Mouse (Mus musculus): ENCODE data around the gene Kcmf1. TPM values are rescaled to one million over a fixed set of nuclear protein-coding genes. Genes with fewer than 3 reads are reported as not detected.

Kcmf1 gene
- polyA plus RNA-seq, 1 experiment from 2014 or later = 49.5 TPM

DNA sequence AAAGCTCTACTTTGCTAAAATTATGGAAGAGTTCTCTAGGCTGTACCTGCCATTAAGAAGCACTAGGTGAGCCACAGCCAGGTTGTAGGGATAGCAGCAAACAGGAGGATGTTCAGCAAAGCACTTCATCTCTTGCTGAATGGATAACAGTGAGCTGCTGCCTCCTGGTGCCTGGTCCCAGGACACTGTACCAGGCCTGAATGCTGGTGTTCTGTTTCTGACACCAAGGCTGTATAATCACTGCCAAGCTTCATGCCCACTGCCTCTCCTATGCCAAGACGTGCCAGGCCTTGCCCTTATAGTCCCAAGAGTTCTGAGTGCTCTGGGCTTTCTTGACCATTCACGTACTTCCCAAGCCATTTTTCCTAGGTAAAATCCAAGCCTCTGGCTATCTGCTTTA, 8.5 kb downstream of the Kcmf1 start:
- 71% methylated on average over 2 of the region's 2 CpGs for WGBS
- no peaks in the 10 kb centered on the region for H3K9me3 ChIP-seq (ENCODE audit: control insufficient read depth, low read length)
- no peak overlapping the region for H3K9ac ChIP-seq (ENCODE audit: low read length)
- H3K27ac ChIP-seq (replicated peaks) = no peak overlapping the region
- H3K4me3 ChIP-seq (ENCODE audit: low read depth, low read length) = no peak overlapping the region
- DNase-seq (ENCODE audit: low spot score) (no peak), ATAC-seq (ENCODE audit: low FRiP score, low TSS enrichment) (no peak)
- no peaks in the 10 kb centered on the region for H3K4me1 ChIP-seq (replicated peaks; ENCODE audit: control insufficient read depth, insufficient read depth)
- H3K4me2 ChIP-seq (replicated peaks; ENCODE audit: low read depth) = no peak overlapping the region
- H3K27me3 ChIP-seq (ENCODE audit: control insufficient read depth, insufficient read depth, low read length) = no peaks in the 10 kb centered on the region
- no peaks in the 10 kb centered on the region for H3K36me3 ChIP-seq (ENCODE audit: control insufficient read depth, insufficient read depth, low read length)
- peak; percentile 39 for TF ChIP-seq CTCF (IDR thresholded peaks at IDR 0.05; ENCODE audit: low read depth)
- no peak for TF ChIP-seq EP300 (optimal IDR thresholded peaks at IDR 0.05)

DNA sequence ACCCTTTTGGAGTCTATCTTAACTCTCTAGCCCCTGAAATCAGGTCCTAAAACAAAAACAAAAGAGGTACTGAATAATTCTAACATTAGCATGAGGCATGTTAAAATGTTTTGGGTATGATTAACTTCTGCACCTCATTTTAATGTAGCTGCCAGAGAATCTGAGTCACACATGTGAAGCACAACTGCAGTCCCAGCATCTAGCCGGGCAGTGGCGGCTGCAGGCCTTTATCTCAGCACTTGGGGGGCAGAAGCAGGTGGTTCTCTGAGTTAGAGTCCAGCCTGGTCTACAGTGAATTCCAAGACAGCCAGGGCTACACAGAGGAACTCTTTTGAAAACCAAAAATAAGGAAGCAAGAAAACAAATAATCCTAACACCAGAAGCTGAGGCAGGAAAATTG, 11.1 kb downstream of the Kcmf1 start:
- Histone ChIP-seq H3K9ac (ENCODE audit: low read length) (no peak overlapping the region), H3K4me1 (replicated peaks; ENCODE audit: control insufficient read depth, insufficient read depth) (no peaks in the 10 kb centered on the region), H3K4me3 (ENCODE audit: low read depth, low read length) (no peak overlapping the region), H3K4me2 (replicated peaks; ENCODE audit: low read depth) (no peak overlapping the region), H3K27ac (replicated peaks) (no peak overlapping the region), H3K36me3 (ENCODE audit: control insufficient read depth, insufficient read depth, low read length) (no peaks in the 10 kb centered on the region), H3K27me3 (ENCODE audit: control insufficient read depth, insufficient read depth, low read length) (no peaks in the 10 kb centered on the region), H3K9me3 (ENCODE audit: control insufficient read depth, low read length) (no peaks in the 10 kb centered on the region)
- WGBS = 42% methylated on average over 2 of the region's 2 CpGs
- ATAC-seq (ENCODE audit: low FRiP score, low TSS enrichment) (no peak), DNase-seq (ENCODE audit: low spot score) (no peak)
- TF ChIP-seq EP300 (optimal IDR thresholded peaks at IDR 0.05) (no peak), CTCF (IDR thresholded peaks at IDR 0.05; ENCODE audit: low read depth) (no peak)

DNA sequence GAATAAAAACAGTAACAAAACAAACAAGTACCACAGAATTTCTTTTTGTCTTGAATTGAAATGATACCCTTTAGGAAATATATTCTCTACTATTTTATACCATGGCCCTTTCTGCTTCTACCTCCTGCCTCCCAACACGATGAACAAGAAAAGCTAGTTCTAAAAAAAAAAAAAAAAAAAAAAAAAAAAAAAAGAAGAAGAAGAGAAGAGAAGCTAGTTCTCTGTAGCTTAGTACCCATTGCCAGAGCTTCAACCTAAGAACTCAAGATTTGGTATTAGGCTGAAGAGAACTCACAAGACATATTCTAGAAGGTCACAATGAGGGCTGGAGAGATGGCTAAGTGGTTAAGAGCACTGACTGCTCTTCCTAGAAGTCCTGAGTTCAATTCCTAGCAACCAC, 14.5 kb downstream of the Kcmf1 start:
- TF ChIP-seq CTCF (IDR thresholded peaks at IDR 0.05; ENCODE audit: low read depth) (no peak), EP300 (optimal IDR thresholded peaks at IDR 0.05) (no peak)
- Histone ChIP-seq H3K27me3 (ENCODE audit: control insufficient read depth, insufficient read depth, low read length) (no peaks in the 10 kb centered on the region), H3K4me3 (ENCODE audit: low read depth, low read length) (no peak overlapping the region), H3K9ac (ENCODE audit: low read length) (no peak overlapping the region), H3K36me3 (ENCODE audit: control insufficient read depth, insufficient read depth, low read length) (no peaks in the 10 kb centered on the region), H3K27ac (replicated peaks) (no peak overlapping the region), H3K4me1 (replicated peaks; ENCODE audit: control insufficient read depth, insufficient read depth) (peaks cover 4% of the 10 kb centered on the region; the same call in 1 of the 2 replicates), H3K9me3 (ENCODE audit: control insufficient read depth, low read length) (no peaks in the 10 kb centered on the region), H3K4me2 (replicated peaks; ENCODE audit: low read depth) (no peak overlapping the region)
- 46% methylated on average over 1 of the region's 1 CpGs for WGBS
- DNase-seq (ENCODE audit: low spot score) = no peak
- ATAC-seq (ENCODE audit: low FRiP score, low TSS enrichment) = no peak

DNA sequence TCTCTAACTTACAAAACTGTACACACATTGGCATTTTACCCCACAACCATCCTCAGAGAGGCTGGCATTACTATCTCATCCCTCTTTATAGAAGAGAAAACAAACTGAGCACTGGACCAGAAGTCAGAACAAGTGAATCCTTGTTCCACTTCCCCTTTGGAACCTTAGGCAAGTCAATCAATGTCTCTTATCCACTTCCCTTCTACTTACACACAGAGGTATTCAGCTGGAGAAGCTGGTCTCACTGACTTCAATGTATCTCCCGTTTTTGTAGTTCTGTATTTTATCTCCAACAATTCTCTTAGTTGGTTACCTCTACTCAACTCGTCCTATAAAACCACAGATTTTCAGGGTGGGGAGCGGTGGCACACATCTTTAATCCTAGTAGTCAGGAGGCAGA, 15.0 kb downstream of the Kcmf1 start:
- no peaks in the 10 kb centered on the region for H3K9me3 ChIP-seq (ENCODE audit: control insufficient read depth, low read length)
- no peak overlapping the region for H3K4me2 ChIP-seq (replicated peaks; ENCODE audit: low read depth)
- 78% methylated on average over 3 of the region's 3 CpGs for WGBS
- no peak overlapping the region for H3K9ac ChIP-seq (ENCODE audit: low read length)
- no peak overlapping the region for H3K27ac ChIP-seq (replicated peaks)
- no peak for TF ChIP-seq EP300 (optimal IDR thresholded peaks at IDR 0.05)
- TF ChIP-seq CTCF (IDR thresholded peaks at IDR 0.05; ENCODE audit: low read depth) = no peak
- H3K4me1 ChIP-seq (replicated peaks; ENCODE audit: control insufficient read depth, insufficient read depth) = peaks cover 4% of the 10 kb centered on the region; the same call in 1 of the 2 replicates
- ATAC-seq (ENCODE audit: low FRiP score, low TSS enrichment) (no peak), DNase-seq (ENCODE audit: low spot score) (no peak)
- no peak overlapping the region for H3K4me3 ChIP-seq (ENCODE audit: low read depth, low read length)
- no peaks in the 10 kb centered on the region for H3K27me3 ChIP-seq (ENCODE audit: control insufficient read depth, insufficient read depth, low read length)
- H3K36me3 ChIP-seq (ENCODE audit: control insufficient read depth, insufficient read depth, low read length) = no peaks in the 10 kb centered on the region

GRCm38 (mm10) chr6:72882661-72883458, 16.9 kb downstream of the Kcmf1 start:
- DNase-seq (ENCODE audit: low spot score) (no peak), ATAC-seq (ENCODE audit: low FRiP score, low TSS enrichment) (no peak)
- 48% methylated on average over 8 of the region's 8 CpGs for WGBS

GRCm38 (mm10) chr6:72882222-72882621, 17.6 kb downstream of the Kcmf1 start:
- ATAC-seq (ENCODE audit: low FRiP score, low TSS enrichment) = no peak
- no peak overlapping the region for H3K27ac ChIP-seq (replicated peaks)
- no peaks in the 10 kb centered on the region for H3K27me3 ChIP-seq (ENCODE audit: control insufficient read depth, insufficient read depth, low read length)
- H3K9ac ChIP-seq (ENCODE audit: low read length) = no peak overlapping the region
- WGBS = 95% methylated on average over 3 of the region's 3 CpGs
- no peaks in the 10 kb centered on the region for H3K36me3 ChIP-seq (ENCODE audit: control insufficient read depth, insufficient read depth, low read length)
- DNase-seq (ENCODE audit: low spot score) = no peak
- H3K9me3 ChIP-seq (ENCODE audit: control insufficient read depth, low read length) = no peaks in the 10 kb centered on the region
- TF ChIP-seq CTCF (IDR thresholded peaks at IDR 0.05; ENCODE audit: low read depth) (no peak), EP300 (optimal IDR thresholded peaks at IDR 0.05) (no peak)
- no peak overlapping the region for H3K4me2 ChIP-seq (replicated peaks; ENCODE audit: low read depth)
- peaks cover 4% of the 10 kb centered on the region; the same call in 1 of the 2 replicates for H3K4me1 ChIP-seq (replicated peaks; ENCODE audit: control insufficient read depth, insufficient read depth)
- no peak overlapping the region for H3K4me3 ChIP-seq (ENCODE audit: low read depth, low read length)

More at GRCm38 (mm10) chr6:72882661-72883458, 16.9 kb downstream of the Kcmf1 start:
- Histone ChIP-seq H3K9me3 (ENCODE audit: control insufficient read depth, low read length) (no peaks in the 10 kb centered on the region), H3K36me3 (ENCODE audit: control insufficient read depth, insufficient read depth, low read length) (no peaks in the 10 kb centered on the region), H3K4me1 (replicated peaks; ENCODE audit: control insufficient read depth, insufficient read depth) (peaks cover 4% of the 10 kb centered on the region; the same call in 1 of the 2 replicates), H3K9ac (ENCODE audit: low read length) (no peak overlapping the region), H3K4me3 (ENCODE audit: low read depth, low read length) (no peak overlapping the region), H3K27ac (replicated peaks) (no peak overlapping the region), H3K27me3 (ENCODE audit: control insufficient read depth, insufficient read depth, low read length) (no peaks in the 10 kb centered on the region), H3K4me2 (replicated peaks; ENCODE audit: low read depth) (no peak overlapping the region)
- TF ChIP-seq CTCF (IDR thresholded peaks at IDR 0.05; ENCODE audit: low read depth) (no peak), EP300 (optimal IDR thresholded peaks at IDR 0.05) (no peak)

Measured in stomach, postnatal 0 days (tissue).